Mouse (Mus musculus) hematopoietic stem cell, adult 5-6 weeks (primary cell): ENCODE measurements at regions not wholly inside any gene's neighbourhood (a gene's known extent, or its start where the extent isn't known, plus 50 kb on each side); places are given as distances from the start of the nearest gene placed in this dataset.

Source experiments
- ATAC-seq, 2 experiments: fragments of 125-278 bp in 1 of 2; replicated peaks in 1 of 2; 2 replicates each; pipeline ENCODE4 v1.8.0; 2016 to 2017; ENCODE audit warnings: inconsistent platforms in 2 of 2, mild to moderate bottlenecking in 2 of 2, moderate number of reproducible peaks in 2 of 2, low read depth in 1 of 2, moderate TSS enrichment in 1 of 2; ENCODE audit not compliant: low FRiP score in 2 of 2, poor library complexity in 2 of 2, severe bottlenecking in 2 of 2, insufficient read depth in 1 of 2, low TSS enrichment in 1 of 2

GRCm38 (mm10) chr17:7680658-7681057 lies 146.4 kb downstream of the Fndc1 start:
- no peak for ATAC-seq

GRCm38 (mm10) chr17:7679786-7680185 lies 147.3 kb downstream of the Fndc1 start:
- no peak for ATAC-seq

GRCm38 (mm10) chr17:7678898-7679297 lies 148.2 kb downstream of the Fndc1 start:
- ATAC-seq = no peak

DNA sequence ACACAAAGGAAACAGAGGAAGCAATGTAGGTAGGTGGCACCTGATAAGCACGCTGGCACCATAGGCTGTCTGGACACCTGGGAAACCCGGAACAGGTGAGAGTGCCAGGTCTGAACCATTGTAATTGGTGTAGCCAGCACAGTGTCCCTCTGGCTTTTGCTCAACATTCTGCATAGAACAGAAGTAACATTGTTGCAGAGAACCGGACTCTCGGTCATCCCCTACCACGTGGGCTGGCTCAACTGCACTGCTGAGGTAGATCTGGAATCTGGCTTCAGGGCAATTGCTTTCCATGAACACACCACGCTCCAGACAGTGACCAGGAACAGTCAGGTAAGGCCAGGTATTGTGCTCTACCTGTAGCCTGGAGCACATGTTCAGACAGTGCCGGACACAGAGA lies 149.3 kb downstream of the Fndc1 start:
- no peak for ATAC-seq

DNA sequence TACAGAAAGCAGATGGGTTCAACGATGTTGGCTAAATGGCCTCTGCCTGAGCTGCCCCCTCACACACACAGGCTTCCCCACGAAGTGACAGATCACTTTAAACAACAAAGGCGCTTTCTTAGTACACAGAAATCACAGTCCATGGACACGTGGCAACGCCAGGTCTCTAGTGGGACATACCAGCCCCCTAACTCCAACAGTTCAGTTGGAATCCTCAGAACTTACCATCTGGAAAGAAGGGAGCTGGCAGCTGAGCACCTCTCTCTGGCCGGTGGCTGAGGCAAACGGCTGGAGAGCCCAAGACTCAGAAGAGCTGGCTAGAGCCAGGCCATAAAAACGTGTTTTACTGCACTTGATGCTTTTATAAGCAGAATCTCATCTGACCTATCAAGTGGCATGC lies 149.8 kb downstream of the Fndc1 start:
- ATAC-seq = no peak

- no peak for ATAC-seq
These were observed 150.3 kb downstream of the Fndc1 start for GRCm38 (mm10) chr17:7676776-7677175.

DNA sequence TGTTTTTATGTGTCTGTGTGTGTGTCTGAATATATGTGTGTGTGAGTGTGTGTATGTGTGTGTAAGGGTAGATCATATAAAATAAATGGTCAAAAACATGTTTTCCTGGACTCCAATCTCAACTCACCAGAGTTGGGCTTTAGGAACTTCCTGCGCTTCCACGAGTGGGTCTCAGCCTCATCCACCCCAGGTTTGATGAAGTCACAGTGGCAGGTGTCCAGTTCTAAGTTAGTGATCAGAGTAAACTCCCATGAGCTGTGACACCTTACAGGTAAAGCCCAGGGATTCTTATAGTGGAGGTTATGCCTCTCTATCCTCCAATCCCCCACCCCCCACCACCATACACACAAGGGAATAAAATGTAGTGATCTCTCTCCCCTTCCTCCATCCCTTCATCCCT lies 152.6 kb downstream of the Fndc1 start:
- no peak for ATAC-seq

- ATAC-seq = no peak
These were observed 159.3 kb downstream of the Fndc1 start for GRCm38 (mm10) chr17:7667826-7668225.

GRCm38 (mm10) chr17:7666781-7667398 lies 160.2 kb downstream of the Fndc1 start:
- ATAC-seq = no peak

DNA sequence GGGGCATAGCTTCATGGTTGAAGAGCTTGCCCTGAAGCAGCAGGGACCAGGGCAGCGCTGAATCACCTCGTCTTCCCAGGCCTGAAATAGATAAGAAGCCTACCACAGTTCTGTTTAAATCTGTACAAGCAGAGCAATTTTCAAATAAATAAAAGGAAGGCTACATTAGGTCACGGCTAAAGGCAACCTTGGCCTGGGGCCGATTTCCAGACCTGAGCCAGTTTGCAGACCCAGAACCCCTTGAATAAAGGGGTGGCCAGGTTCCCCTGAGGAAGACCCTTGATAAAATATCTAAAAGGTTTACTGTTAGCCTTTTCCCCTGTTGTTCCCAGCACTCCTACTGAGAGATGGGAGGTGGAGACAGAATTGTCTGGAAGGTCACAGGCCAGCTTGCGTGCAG lies 160.9 kb downstream of the Fndc1 start:
- ATAC-seq = no peak

DNA sequence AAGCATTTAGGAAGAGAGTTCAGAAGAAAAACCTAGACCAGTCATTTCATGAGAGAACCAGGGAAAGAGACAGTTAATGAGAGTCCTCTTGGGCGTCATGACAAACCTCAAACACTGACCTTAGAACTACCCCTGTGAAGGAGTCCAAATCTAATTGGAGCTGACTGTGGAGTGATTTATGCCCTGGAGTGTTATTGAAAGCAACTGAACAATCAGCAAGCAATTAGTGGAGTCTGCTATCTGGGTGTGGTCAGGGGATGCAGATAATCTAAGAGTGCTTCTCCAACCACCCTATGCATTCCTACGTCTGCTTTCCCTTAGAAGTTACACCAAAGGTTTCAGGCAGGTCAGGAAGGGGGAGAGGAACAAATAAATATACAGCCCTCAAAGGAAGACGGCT lies 161.4 kb downstream of the Fndc1 start:
- no peak for ATAC-seq

- no peak for ATAC-seq
These were observed 162.9 kb downstream of the Fndc1 start for GRCm38 (mm10) chr17:7663896-7664880.

GRCm38 (mm10) chr17:7656503-7656902 lies 170.6 kb downstream of the Fndc1 start:
- ATAC-seq = no peak

DNA sequence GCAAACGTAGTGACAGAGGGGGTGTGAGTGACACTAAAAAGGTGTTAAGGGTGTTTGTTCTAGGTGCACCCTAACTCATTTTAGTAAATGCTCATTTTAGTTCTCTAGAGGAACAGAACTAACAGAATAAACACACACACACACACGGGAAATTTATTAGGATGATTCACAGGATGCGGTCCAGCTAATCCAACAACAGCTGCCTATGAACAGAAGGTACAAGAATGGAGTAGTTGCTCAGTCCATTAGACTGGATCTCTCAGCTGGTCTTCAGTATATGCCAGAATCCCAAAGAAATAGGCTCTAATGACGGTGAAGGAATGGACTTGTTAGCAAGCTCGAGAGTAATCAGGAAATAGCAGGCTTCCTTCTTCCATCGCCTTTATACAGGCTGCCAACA lies 171.1 kb downstream of the Fndc1 start:
- ATAC-seq = no peak

- ATAC-seq = no peak
These were observed 173.0 kb downstream of the Fndc1 start for GRCm38 (mm10) chr17:7654064-7654564.

DNA sequence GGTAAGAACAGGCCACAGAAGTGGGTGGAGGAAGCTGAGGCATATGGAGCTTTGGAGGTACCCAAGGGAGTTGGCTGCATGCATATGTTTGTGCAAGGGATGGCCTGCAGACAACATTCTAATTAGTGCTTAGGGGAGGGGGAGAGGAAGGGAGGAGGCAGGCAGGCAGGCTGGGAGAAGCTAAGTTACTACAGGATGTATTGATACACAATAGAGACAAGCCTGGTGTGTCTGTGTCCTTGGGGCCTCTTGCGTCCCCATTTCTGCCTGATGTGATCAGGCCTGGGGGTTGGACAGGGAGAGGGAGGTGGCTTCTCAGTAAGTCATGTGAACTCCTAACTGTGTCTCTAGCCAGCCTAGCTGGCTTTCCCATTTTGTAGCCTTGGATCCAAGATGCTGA lies 175.1 kb downstream of the Fndc1 start:
- ATAC-seq = no peak

- no peak for ATAC-seq
These were observed 176.7 kb downstream of the Fndc1 start for GRCm38 (mm10) chr17:7650417-7650816.

DNA sequence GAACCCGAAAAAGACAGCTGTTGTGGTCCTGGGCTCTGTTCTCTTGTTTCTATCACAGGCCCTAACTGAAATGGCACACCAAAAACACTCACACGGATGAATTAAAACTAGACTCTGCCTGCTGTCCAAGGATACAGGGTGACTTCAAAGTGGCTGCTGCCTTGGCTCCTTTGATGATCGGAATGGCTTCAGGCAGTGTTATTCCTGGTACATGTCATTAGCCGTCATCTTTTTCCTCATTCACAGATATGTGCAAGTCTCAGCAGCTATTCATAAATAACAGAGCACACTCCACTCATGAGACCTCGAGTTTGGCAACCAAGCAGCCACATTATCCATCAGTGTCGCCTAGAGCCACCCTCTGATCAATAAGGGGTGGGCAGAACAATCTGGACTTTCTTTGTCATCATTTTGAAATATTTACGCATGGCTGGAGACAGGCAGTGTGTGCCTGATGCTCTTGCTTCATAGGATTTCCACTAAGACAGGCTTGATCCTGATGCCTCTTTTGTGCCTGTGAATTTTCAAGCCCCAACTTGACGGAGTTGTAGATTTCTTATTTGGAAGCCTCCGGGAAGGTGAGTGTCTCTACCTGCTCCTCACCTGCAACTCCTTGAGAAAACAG lies 182.1 kb downstream of the Fndc1 start:
- no peak for ATAC-seq
